Mouse (Mus musculus) embryonic facial prominence, embryonic 15.5 days (tissue): ENCODE results near the gene H2-Ke6. TPM values are rescaled to one million over a fixed set of nuclear protein-coding genes. Genes with fewer than 3 reads are reported as not detected.
"Not testable (repeated sequence)": the region's sequence is repeated elsewhere in the genome, so short reads cannot be mapped to it uniquely, and the experiment has no call there.

Experiments
- ATAC-seq: fragments of 200-750 bp; cut with Nextera tagmentation; 2 replicates; pipeline ENCODE4 v1.8.0; 2017; ENCODE audit warnings: low read depth, moderate TSS enrichment; ENCODE audit not compliant: insufficient number of reproducible peaks, low FRiP score, low TSS enrichment
- H3K27ac ChIP-seq: fragments of 300-500 bp; sonication (generic); replicated peaks from 2 replicates; pipeline ENCODE4 v1.5.1; 2015; ENCODE audit warnings: mild to moderate bottlenecking, inconsistent platforms
- H3K27me3 ChIP-seq: fragments of 300-500 bp; sonication (generic); 2 replicates; pipeline ENCODE4 v1.6.1; 2015; ENCODE audit warnings: inconsistent platforms
- H3K36me3 ChIP-seq: fragments of 300-500 bp; sonication (generic); 2 replicates; pipeline ENCODE4 v1.6.1; 2015; ENCODE audit warnings: mild to moderate bottlenecking, inconsistent platforms
- H3K4me1 ChIP-seq: fragments of 300-500 bp; sonication (generic); 2 replicates; pipeline ENCODE4 v1.6.1; 2015; ENCODE audit warnings: inconsistent platforms
- H3K4me2 ChIP-seq: fragments of 300-500 bp; sonication (generic); replicated peaks from 2 replicates; pipeline ENCODE4 v1.6.1; 2015; ENCODE audit warnings: mild to moderate bottlenecking, inconsistent platforms
- H3K4me3 ChIP-seq: fragments of 300-500 bp; sonication (generic); replicated peaks from 2 replicates; pipeline ENCODE4 v1.5.1; 2015; ENCODE audit warnings: mild to moderate bottlenecking, inconsistent platforms
- H3K9ac ChIP-seq: fragments of 300-500 bp; sonication (generic); 2 replicates; pipeline ENCODE4 v1.6.1; 2015; ENCODE audit warnings: inconsistent platforms
- H3K9me3 ChIP-seq: fragments of 300-500 bp; sonication (generic); replicated peaks from 2 replicates; pipeline ENCODE4 v1.6.1; 2016; ENCODE audit warnings: inconsistent platforms
- WGBS: fragments of 180-500 bp; shearing (Covaris S2); methylation state at CpG from one replicate; pipeline ENCODE4 v1.1.7; 2015; 5-methylcytosine and 5-hydroxymethylcytosine counted together
- polyA plus RNA-seq: library from polyadenylated mRNA; unstranded; fragments of >200 nt; fragmentation: Nextera tagmentation; extraction: Ambion mirVana; gene quantifications from 2 replicates; pipeline ENCODE4 v1.2.1, GENCODE M21; 2015

The H2-Ke6 gene
- polyA plus RNA-seq, 1 experiment from 2014 or later = 54.1 TPM

GRCm38 (mm10) chr17:34021539-34022413 lies 6.1 kb downstream of the H2-Ke6 start:
- Histone ChIP-seq H3K36me3 (peaks cover 32% of the 10 kb centered on the region), H3K27me3 (no peaks in the 10 kb centered on the region), H3K27ac (no peak overlapping the region), H3K4me3 (no peak overlapping the region), H3K9ac (no peak overlapping the region), H3K4me1 (peaks cover 25% of the 10 kb centered on the region), H3K4me2 (no peak overlapping the region), H3K9me3 (no peaks in the 10 kb centered on the region; the same call in 1 of the 2 replicates)
- WGBS = 94% methylated on average over 23 of the region's 23 CpGs
- ATAC-seq = no peak

- no peaks in the 10 kb centered on the region for H3K36me3 ChIP-seq
Measured at GRCm38 (mm10) chr17:34013436-34013835, 14.4 kb downstream of the H2-Ke6 start.

GRCm38 (mm10) chr17:34010156-34010555 lies 17.7 kb downstream of the H2-Ke6 start:
- Histone ChIP-seq H3K4me3 (no peak overlapping the region), H3K4me2 (no peak overlapping the region), H3K27me3 (no peaks in the 10 kb centered on the region), H3K9me3 (0 out of 2 replicates have a peak, but pooled peaks cover 3% of the 10 kb centered on the region), H3K9ac (no peak overlapping the region), H3K36me3 (no peaks in the 10 kb centered on the region), H3K4me1 (no peaks in the 10 kb centered on the region), H3K27ac (no peak overlapping the region)
- no peak for ATAC-seq
- 77% methylated on average over 5 of the region's 5 CpGs for WGBS

More at GRCm38 (mm10) chr17:34013436-34013835, 14.4 kb downstream of the H2-Ke6 start:
- Histone ChIP-seq H3K9me3 (no peaks in the 10 kb centered on the region), H3K27ac (no peak overlapping the region), H3K4me1 (no peaks in the 10 kb centered on the region), H3K9ac (no peak overlapping the region), H3K4me3 (no peak overlapping the region), H3K4me2 (no peak overlapping the region), H3K27me3 (no peaks in the 10 kb centered on the region)
- ATAC-seq = no peak
- WGBS = 93% methylated on average over 8 of the region's 8 CpGs

GRCm38 (mm10) chr17:34006570-34006969 lies 21.3 kb downstream of the H2-Ke6 start:
- H3K9me3 ChIP-seq = 0 out of 2 replicates have a peak, but pooled peaks cover 3% of the 10 kb centered on the region
- H3K27ac ChIP-seq = no peak overlapping the region
- no peak overlapping the region for H3K4me2 ChIP-seq
- no peak overlapping the region for H3K4me3 ChIP-seq
- no peaks in the 10 kb centered on the region for H3K36me3 ChIP-seq
- peaks cover 9% of the 10 kb centered on the region for H3K27me3 ChIP-seq
- H3K4me1 ChIP-seq = no peaks in the 10 kb centered on the region
- no peak overlapping the region for H3K9ac ChIP-seq
- no peak for ATAC-seq
- 45% methylated on average over 2 of the region's 2 CpGs for WGBS

GRCm38 (mm10) chr17:34003426-34003825 lies 24.4 kb downstream of the H2-Ke6 start:
- no peak overlapping the region for H3K4me2 ChIP-seq
- H3K9me3 ChIP-seq = 0 out of 2 replicates have a peak, but pooled peaks cover 3% of the 10 kb centered on the region
- H3K27ac ChIP-seq = no peak overlapping the region
- ATAC-seq = no peak
- peaks cover 15% of the 10 kb centered on the region for H3K4me1 ChIP-seq
- H3K4me3 ChIP-seq = no peak overlapping the region
- no peak overlapping the region for H3K9ac ChIP-seq
- WGBS = 2% methylated on average over 5 of the region's 5 CpGs
- H3K27me3 ChIP-seq = peaks cover 38% of the 10 kb centered on the region
- H3K36me3 ChIP-seq = no peaks in the 10 kb centered on the region

GRCm38 (mm10) chr17:34000796-34001195 lies 27.1 kb downstream of the H2-Ke6 start:
- 0 out of 2 replicates have a peak overlapping the region, but pooled peaks have one; percentile 56 for H3K4me3 ChIP-seq

GRCm38 (mm10) chr17:34000150-34000537 lies 27.7 kb downstream of the H2-Ke6 start, which contains the start of gene H2-K1:
Gene H2-K1, minus strand, starts transcription at chr17:34000347.
- Histone ChIP-seq H3K4me3 (peak within 1 kb of the TSS; percentile 56), H3K36me3 (no peaks in the 10 kb centered on the region), H3K9me3 (no peaks in the 10 kb centered on the region), H3K27ac (no peak within 1 kb of the TSS), H3K9ac (peak within 1 kb of the TSS; percentile 33), H3K4me2 (peak within 1 kb of the TSS; percentile 99), H3K27me3 (peaks cover 43% of the 10 kb centered on the region), H3K4me1 (peaks cover 15% of the 10 kb centered on the region)
- under 1% methylated on average over 27 of the region's 30 CpGs for WGBS
- peak; percentile 77 for ATAC-seq

More at GRCm38 (mm10) chr17:34000796-34001195, 27.1 kb downstream of the H2-Ke6 start:
- H3K4me2 ChIP-seq, ATAC-seq, H3K36me3 ChIP-seq, H3K27ac ChIP-seq, H3K9ac ChIP-seq, H3K9me3 ChIP-seq: not testable (repeated sequence)
- Histone ChIP-seq H3K27me3 (peaks cover 43% of the 10 kb centered on the region), H3K4me1 (peaks cover 15% of the 10 kb centered on the region)
- 42% methylated on average over 2 of the region's 2 CpGs for WGBS

GRCm38 (mm10) chr17:33999341-34000149 lies 28.3 kb downstream of the H2-Ke6 start:
- H3K36me3 ChIP-seq = no peaks in the 10 kb centered on the region
- no peak; the same call in 1 of the 2 replicates for ATAC-seq
- peak overlapping the region; percentile 99 for H3K4me2 ChIP-seq
- 1% methylated on average over 81 of the region's 87 CpGs for WGBS
- H3K4me3 ChIP-seq = peak overlapping the region; percentile 56
- no peaks in the 10 kb centered on the region for H3K9me3 ChIP-seq
- no peak overlapping the region for H3K27ac ChIP-seq
- H3K27me3 ChIP-seq = peaks cover 43% of the 10 kb centered on the region
- peaks cover 15% of the 10 kb centered on the region for H3K4me1 ChIP-seq
- peak overlapping the region; percentile 33 for H3K9ac ChIP-seq

GRCm38 (mm10) chr17:33998697-33999096 lies 29.2 kb downstream of the H2-Ke6 start:
- H3K9ac ChIP-seq, H3K27ac ChIP-seq, H3K4me3 ChIP-seq, H3K4me2 ChIP-seq, ATAC-seq, H3K9me3 ChIP-seq, H3K36me3 ChIP-seq: not testable (repeated sequence)
- H3K27me3 ChIP-seq = peaks cover 43% of the 10 kb centered on the region
- H3K4me1 ChIP-seq = peaks cover 15% of the 10 kb centered on the region
- WGBS = 48% methylated on average over 5 of the region's 5 CpGs

- H3K9ac ChIP-seq, H3K9me3 ChIP-seq, H3K4me3 ChIP-seq, H3K27ac ChIP-seq, H3K4me2 ChIP-seq, ATAC-seq, H3K36me3 ChIP-seq: not testable (repeated sequence)
- Histone ChIP-seq H3K4me1 (peaks cover 15% of the 10 kb centered on the region), H3K27me3 (peaks cover 39% of the 10 kb centered on the region)
- WGBS = 89% methylated on average over 2 of the region's 2 CpGs
Measured at GRCm38 (mm10) chr17:33997025-33997424, 30.8 kb downstream of the H2-Ke6 start.

GRCm38 (mm10) chr17:33995651-33996050 lies 32.2 kb downstream of the H2-Ke6 start:
- no peak overlapping the region for H3K4me3 ChIP-seq
- no peak overlapping the region for H3K4me2 ChIP-seq
- no peaks in the 10 kb centered on the region for H3K9me3 ChIP-seq
- no peaks in the 10 kb centered on the region for H3K36me3 ChIP-seq
- no peak overlapping the region for H3K9ac ChIP-seq
- no peak for ATAC-seq
- peaks cover 25% of the 10 kb centered on the region for H3K27me3 ChIP-seq
- WGBS = 62% methylated on average over 3 of the region's 3 CpGs
- no peak overlapping the region for H3K27ac ChIP-seq
- peaks cover 15% of the 10 kb centered on the region for H3K4me1 ChIP-seq
